Mouse (Mus musculus) cerebellum, postnatal 10 days (tissue): ENCODE measurements around the gene Mbd6.

Experiments
- DNase-seq, 2 experiments: peaks; one replicate each; pipeline ENCODE4 v3.0.0; 2021; ENCODE audit warnings: mixed read lengths in 2 of 2

The Mbd6 gene

GRCm38 (mm10) chr10:127287271-127287935 lies 1.4 kb downstream of the Mbd6 start:
- DNase-seq, result peak; percentile 26 to 44

- peak; percentile 65 to 71 for DNase-seq
Observed at GRCm38 (mm10) chr10:127286730-127287129, 2.1 kb downstream of the Mbd6 start.

DNA sequence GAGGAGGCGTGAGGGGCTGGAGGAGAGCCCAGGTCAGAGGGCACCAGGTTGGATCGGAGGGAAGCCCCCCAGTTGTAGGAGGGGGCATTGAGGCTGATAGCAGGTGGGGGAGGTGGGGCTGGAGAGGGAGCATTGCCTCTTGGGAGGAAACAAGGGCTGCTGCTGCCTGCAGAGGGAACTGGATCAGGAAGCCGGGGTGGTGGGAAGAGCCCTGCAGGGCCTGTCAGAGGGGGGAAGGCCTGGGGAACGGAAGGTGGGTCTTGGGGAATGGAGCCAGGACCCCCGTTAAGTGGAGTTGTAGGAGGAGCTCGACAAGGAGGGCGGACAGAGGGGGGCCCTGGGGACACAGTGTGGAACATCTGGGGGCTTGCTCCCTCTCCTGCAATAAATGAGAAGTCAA lies 2.6 kb downstream of the Mbd6 start:
- peak; percentile 54 to 57 for DNase-seq

DNA sequence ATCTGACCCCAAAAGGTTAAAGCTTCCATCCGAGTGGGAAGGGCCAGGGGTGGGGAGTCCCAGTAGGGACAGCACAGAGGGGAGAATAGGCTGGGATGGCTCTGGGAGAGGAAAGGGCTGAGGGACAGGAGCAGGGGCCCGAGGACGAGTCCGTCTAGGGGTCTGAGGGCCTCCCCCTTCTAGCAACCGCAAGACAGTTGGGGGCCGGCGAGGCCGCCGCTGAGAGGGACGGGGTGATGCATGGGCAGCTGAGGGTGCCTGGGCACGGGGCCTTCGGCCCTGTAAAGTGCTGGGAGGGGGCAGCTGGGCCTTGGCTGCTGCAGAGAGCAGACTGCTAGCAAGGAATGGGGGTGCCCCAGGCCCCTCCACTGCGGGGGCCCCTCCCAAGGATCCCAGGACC lies 3.2 kb downstream of the Mbd6 start:
- DNase-seq, result peak; percentile 30 to 31

DNA sequence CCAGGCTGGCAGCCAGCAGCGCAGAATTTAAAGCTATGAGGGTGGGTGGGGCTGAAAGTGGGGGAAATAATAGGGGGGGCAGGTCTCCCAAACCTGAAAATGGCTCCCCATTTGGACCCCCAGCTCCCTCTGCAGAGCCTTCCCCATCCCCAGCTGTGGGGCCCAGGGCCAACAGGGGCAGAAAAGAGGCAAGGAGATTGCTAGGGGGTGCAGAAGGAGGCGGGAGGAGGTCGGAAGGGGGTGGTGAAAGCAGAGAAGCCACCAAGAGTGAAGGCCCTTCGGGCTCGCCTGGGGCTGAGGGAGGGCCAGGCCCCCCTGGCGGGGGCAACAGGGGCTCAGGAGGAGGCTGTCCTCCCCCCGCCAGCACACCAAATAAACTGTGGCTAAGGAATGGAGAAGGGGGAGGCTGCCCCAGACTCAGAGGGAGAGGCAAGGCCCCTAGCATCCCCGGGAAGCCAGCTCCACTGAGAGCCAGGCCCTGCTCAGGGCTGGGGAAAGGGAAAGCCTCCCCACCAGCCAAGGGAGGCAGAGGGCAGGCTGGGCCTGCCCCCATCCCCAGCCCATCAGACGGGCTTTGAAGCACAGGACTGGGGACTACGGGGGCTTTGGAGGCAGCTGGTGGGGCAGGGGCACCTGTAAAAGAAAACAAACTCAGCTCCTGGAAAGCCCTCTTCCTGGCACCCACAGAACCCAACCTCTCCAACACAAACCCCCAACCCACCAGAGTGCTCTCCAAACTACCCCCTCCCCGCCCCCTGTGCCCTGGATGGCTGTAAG lies 3.9 kb downstream of the Mbd6 start:
- peak; percentile 31 to 32 for DNase-seq

DNA sequence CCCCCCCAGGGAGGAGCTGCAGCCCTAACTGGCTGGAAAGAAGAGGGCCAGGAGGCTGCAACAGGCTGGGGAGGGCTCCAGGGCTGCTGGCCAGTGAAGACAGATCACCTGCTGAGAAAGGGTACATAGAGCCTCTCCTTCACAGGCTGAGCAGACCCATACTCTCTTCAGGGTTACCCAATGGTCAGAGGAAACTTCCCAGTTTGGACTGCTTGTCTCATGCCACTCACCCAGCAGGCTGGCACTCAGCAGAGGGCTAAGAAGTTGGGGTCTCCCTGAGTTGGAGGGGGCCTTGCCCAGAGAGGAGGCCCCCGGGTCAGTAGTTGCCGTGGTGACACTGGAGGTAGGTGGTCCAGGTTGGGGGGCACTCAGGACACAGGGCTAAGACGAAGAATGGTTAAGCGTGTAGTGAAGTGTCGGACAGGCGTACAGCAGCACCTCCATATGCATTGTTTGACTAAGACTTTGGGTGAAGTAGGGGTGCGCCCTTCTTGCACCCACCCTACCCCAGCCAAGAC lies 4.7 kb downstream of the Mbd6 start:
- DNase-seq, result peak; percentile 36 to 42

DNA sequence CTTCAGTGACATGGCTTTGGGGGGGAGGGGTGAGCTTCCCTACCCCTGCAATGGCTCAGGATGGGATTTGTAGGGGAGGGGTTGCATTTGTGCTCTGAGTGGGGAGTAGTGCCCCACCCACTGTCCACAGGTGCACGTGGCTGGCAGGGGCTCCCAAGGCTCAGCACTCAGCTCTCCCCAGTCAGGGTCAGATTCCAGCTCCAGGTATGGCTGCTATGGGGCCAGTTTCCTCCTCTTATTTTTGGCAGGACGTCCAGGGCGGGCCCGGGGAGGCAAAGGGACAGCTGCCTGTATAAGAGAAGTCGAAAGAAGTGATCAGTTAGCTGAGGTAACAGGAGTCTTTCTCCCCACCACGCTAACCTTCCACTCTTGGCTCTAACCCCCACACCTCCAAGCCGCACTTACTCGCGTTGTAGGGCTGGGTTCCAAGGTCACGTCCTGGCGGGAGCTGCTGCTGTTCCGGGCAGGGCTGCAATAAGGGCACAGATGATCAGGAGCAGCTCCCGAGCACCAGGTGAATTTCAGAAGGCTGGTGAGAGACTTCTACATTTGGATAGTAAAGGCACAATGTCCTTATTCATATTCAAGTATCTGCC lies 6.1 kb downstream of the Mbd6 start:
- peak; percentile 25 to 33 for DNase-seq

DNA sequence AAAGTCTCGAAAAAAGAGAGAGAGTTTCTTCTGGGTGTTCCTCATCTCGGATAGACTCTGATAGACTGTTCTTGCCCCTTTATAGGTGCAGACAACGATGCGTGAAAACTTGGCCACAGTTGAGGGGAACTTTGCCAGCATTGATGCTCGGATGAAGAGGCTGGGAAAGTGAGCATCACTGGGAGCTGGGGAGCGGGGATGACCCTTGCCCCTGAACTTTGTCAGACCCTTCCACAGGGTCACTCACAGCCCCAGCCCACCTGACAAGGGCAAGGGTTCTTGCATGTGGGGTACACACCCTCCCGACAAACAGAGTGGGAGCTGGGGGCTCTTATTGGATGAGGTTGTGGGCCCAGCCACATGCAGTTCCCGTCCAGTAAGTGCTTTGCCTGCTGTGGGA lies 7.5 kb downstream of the Mbd6 start:
- peak; percentile 54 to 55 for DNase-seq

DNA sequence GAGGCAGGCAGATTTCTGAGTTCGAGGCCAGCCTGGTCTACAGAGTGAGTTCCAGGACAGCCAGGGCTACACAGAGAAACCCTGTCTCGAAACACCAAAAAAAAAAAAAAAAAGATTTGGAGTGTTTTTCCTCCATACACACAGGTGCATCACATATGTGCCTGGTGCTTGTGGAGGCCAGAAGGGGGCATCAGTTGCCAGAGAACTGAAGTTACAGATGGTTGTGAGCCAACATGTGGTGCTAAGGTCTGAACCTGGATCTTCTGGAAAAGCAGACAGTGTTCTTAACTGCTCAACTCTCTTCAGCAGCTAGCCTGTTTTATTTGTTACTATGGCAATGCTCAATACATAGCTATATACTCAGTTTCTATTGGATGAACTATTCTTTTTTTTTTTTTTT lies 9.1 kb downstream of the Mbd6 start:
- DNase-seq, result no peak

DNA sequence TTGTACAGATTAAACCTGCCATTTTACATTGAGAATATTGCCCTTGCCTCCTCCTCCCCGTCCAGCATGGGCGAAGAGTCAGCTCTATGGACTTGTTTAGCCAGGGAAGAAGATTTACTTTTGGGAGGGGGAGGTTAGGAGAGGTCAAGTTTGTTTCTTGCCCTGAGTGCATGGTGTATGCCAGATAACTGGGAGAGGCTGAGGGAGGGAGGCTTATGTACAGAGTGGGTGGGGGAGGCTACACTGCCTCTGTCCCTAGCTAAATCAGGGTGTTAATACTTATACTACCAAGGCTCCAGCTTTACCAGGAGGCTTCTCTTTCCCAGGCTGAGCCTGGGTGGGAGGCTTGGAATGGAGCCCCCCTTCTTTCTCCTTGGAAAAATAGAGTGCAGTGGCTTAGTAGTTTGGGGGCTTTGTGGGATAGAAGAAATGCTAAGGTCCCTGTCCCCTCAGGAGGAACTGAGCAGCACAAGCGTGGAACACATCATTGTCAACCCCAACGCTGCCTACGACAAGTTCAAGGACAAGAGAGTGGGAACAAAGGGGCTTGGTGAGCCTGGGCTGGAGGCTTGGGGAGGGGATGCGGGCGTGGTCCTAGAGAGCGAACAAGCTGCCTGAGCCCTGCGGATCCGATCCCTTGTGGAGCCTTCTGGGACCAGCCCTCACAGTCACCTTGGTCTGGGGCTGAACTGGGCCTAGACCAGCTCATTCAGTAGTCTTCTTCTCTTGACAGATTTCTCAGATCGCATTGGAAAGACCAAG lies 14.4 kb downstream of the Mbd6 start:
- DNase-seq, result no peak

- DNase-seq, result no peak
Observed at GRCm38 (mm10) chr10:127272371-127272770, 16.4 kb downstream of the Mbd6 start.

DNA sequence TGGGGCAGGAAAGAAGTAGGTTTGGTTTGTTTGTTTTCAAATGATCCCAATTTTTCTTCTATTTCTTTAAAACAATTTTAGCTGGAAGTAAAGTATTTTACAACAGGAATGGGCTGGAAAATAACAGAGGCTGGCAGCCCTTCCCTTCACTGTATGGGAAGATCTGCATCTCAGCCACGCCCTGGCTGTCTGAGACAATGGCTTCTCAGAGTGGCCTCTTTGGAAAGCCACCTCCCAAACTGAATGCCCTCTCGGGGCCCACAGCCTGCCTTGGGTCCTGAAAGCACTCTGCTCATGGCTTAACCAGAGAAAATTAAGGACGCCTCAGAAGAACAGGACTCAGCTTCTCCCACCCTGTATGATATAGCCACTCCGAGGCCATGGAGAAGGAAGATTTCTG lies 18.9 kb downstream of the Mbd6 start:
- no peak for DNase-seq

- DNase-seq, result peak; percentile 49 to 55
Observed at GRCm38 (mm10) chr10:127269036-127269435, 19.8 kb downstream of the Mbd6 start.

- DNase-seq, result peak in 1 of 2 experiments; percentile 25
Observed at GRCm38 (mm10) chr10:127268401-127268800, 20.4 kb downstream of the Mbd6 start.

DNA sequence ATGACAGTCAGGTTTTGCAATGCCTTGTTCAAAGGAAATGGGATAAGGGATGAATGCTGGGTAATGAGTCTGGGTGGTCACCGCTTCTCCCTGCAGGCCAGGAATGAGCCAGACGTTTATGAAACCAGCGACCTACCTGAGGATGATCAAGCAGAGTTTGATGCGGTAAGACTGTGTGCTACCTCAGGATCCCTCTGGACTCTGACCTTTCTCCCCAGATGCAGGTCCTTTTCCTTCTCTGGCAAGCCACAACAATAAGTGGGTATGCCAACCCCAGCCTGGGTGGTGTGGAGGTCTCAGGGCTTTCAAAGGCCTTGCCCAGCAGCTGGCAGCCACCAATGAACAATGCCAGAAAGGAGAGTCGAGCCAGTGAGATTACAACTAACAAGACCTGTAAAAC lies 21.5 kb downstream of the Mbd6 start:
- DNase-seq, result no peak

- DNase-seq, result peak; percentile 96 to 98
Observed at GRCm38 (mm10) chr10:127266112-127267091, 22.4 kb downstream of the Mbd6 start, which contains the start of gene Dctn2. Gene Dctn2 (plus strand): TSS chr10:127266368.

DNA sequence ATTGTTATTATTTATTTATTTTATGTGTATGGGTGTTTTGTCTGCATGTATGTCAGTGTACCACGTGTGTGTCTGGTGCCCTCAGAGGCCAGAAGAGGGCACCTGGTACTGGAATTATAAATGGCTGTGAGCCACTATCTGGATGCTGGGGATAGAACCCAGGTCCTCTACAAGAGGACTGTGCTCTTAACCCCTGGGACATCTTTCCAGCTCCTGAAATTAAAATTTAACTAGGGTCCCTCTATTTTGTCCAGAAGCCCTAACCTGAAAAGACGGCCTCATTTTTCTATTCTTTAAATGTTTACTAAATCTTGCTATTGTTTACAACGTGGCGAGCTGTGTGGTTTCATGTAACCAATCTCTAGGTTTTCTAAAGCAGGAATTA lies 23.1 kb downstream of the Mbd6 start:
- DNase-seq, result peak; percentile 44 to 60

DNA sequence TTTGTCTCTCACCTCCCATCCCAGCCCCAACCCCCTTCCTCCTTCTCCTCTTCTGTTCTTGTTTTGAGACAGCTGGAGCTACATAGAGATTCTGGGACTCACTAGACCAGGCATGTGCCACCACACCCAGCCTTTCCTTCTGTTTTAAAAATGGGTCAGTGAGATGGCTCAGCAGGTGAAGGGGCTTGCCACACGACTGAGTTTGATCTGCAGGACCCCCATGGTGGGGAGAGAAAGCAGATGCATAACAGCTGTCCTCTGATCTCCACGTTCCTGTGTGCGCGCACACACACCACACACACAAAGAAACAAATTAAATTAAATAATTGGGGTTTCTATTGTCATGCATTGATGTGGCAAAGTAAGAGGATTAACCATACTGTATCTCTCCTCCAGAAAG lies 23.8 kb downstream of the Mbd6 start:
- DNase-seq, result no peak

GRCm38 (mm10) chr10:127264336-127264735 lies 24.5 kb downstream of the Mbd6 start:
- peak; percentile 43 to 50 for DNase-seq

DNA sequence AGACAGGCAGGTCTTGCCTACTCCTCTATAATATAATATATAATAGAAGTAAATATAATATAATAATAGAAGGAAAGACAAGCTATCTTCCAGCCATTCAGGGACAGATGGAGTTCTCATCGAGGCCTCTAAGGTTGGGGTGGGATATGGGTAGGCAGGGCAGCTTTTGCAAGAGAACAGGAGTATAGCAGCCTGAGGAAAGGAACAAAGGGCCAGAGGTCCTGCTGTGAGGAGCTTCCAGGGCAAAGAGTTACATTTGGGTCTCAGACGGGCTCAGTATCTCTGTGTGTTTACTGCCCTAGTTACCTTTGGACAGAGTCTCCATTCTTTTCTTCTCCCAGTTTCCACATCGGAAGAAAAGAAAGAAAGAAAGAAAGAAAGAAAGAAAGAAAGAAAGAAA lies 25.2 kb downstream of the Mbd6 start:
- DNase-seq, result peak; percentile 28 to 38

- peak; percentile 89 to 91 for DNase-seq
Observed at GRCm38 (mm10) chr10:127262548-127263398, 26.0 kb downstream of the Mbd6 start, which contains the start of gene Kif5a. Gene Kif5a (minus strand): TSS chr10:127263348.
